Mouse (Mus musculus): ENCODE results near the gene Luzp2. TPM values are rescaled to one million over a fixed set of nuclear protein-coding genes. Genes with fewer than 3 reads are reported as not detected.
"Not testable (repeated sequence)": the region's sequence is repeated elsewhere in the genome, so short reads cannot be mapped to it uniquely, and the experiment has no call there.

The Luzp2 gene
- polyA plus RNA-seq, 3 experiments from 2014 or later: not detected

- no peak for ATAC-seq
Observed at GRCm38 (mm10) chr7:55009173-55009771, 174.0 kb downstream of the Luzp2 start.

GRCm38 (mm10) chr7:55133850-55134249, 298.6 kb downstream of the Luzp2 start:
- ATAC-seq: not testable (repeated sequence)

- no peak for ATAC-seq
Observed at GRCm38 (mm10) chr7:55188927-55189326, 353.6 kb downstream of the Luzp2 start.

GRCm38 (mm10) chr7:55189496-55189895, 354.2 kb downstream of the Luzp2 start:
- ATAC-seq: no peak

GRCm38 (mm10) chr7:55190655-55191054, 355.4 kb downstream of the Luzp2 start:
- ATAC-seq: no peak

GRCm38 (mm10) chr7:55198806-55199205, 363.5 kb downstream of the Luzp2 start:
- no peak for ATAC-seq

- ATAC-seq: no peak
Observed at GRCm38 (mm10) chr7:55222997-55223396, 387.7 kb downstream of the Luzp2 start.

GRCm38 (mm10) chr7:55229407-55229806, 394.1 kb downstream of the Luzp2 start:
- ATAC-seq: no peak

All from inflammation-experienced regulatory T-cells, adult 6 months (primary cell).